Mouse (Mus musculus): ENCODE measurements around the gene Wdr19.

DNA sequence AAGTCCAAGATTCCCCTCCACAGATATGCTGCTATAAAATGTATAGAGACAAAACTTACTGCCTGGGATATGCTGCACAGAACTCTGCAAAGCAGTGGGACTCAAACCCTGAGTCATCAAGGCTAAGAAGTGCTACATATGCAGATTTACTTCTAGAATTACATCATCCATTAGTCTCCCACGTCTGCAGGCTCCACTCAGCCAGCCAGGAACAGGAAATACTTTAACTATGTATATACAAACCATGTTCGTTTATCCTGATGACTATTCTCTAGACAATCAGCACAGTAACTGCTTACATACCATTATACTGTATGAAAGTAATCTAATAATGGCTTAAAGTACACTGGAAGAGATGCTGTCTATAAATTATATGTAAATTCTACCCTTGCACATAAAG, 94.8 kb downstream of the Wdr19 start:
- TF ChIP-seq TAL1 (IDR thresholded peaks at IDR 0.05; ENCODE audit: low read length) = no peak
- no peak for TF ChIP-seq GATA1 (IDR thresholded peaks at IDR 0.05; ENCODE audit: low read length)

Measured in erythroblast, embryonic 14.5 days (primary cell).